Mouse (Mus musculus) C2C12 (cell line): ENCODE data around the gene Ch25h. TPM values are rescaled to one million over a fixed set of nuclear protein-coding genes. Genes with fewer than 3 reads are reported as not detected.

Experiments used
- H3K27me3 ChIP-seq: one replicate; pipeline ENCODE4 v1.6.1; 2011; ENCODE audit not compliant: control insufficient read depth, insufficient read depth, insufficient read length
- H3K36me3 ChIP-seq: one replicate; pipeline ENCODE4 v1.6.1; 2011; ENCODE audit not compliant: control insufficient read depth, insufficient read depth
- H3K4me3 ChIP-seq: one replicate; pipeline ENCODE4 v1.5.1; 2011; ENCODE audit warnings: mild to moderate bottlenecking, control low read depth; ENCODE audit not compliant: poor library complexity, insufficient read depth, severe bottlenecking
- H3K79me2 ChIP-seq: one replicate; pipeline ENCODE4 v1.6.1; 2011; ENCODE audit not compliant: control insufficient read depth, insufficient read depth
- H3K79me3 ChIP-seq: one replicate; pipeline ENCODE4 v1.6.1; 2011; ENCODE audit warnings: low read depth, control low read depth
- H3ac ChIP-seq: one replicate; pipeline ENCODE3; 2011; ENCODE audit warnings: low read depth; ENCODE audit not compliant: control insufficient read depth, insufficient read length
- CEBPB ChIP-seq: IDR thresholded peaks from one replicate; pipeline ENCODE4 v1.6.1; 2011; ENCODE audit warnings: low read depth, mild to moderate bottlenecking, control low read depth, moderate library complexity
- CTCF ChIP-seq: IDR thresholded peaks from one replicate; pipeline ENCODE4 v1.5.1; 2011; ENCODE audit not compliant: control insufficient read depth, insufficient read depth, insufficient read length
- FOSL1 ChIP-seq: IDR thresholded peaks from one replicate; pipeline ENCODE4 v1.8.0; 2011; ENCODE audit warnings: mild to moderate bottlenecking, low read length; ENCODE audit not compliant: poor library complexity, insufficient read depth, severe bottlenecking
- MAX ChIP-seq: IDR thresholded peaks from one replicate; pipeline ENCODE4 v1.6.1; 2011; ENCODE audit warnings: mild to moderate bottlenecking, control low read depth
- MYOD1 ChIP-seq: IDR thresholded peaks from one replicate; pipeline ENCODE4 v1.6.1; 2011; ENCODE audit warnings: low read depth; ENCODE audit not compliant: control insufficient read depth, insufficient read length
- MYOG ChIP-seq: IDR thresholded peaks from one replicate; pipeline ENCODE4 v1.6.1; 2011; ENCODE audit not compliant: control insufficient read depth, insufficient read length; ENCODE audit errors: extremely low read depth
- USF1 ChIP-seq: IDR thresholded peaks from one replicate; pipeline ENCODE4 v1.6.1; 2011; ENCODE audit warnings: low read depth, mild to moderate bottlenecking, control low read depth, moderate library complexity
- polyA plus RNA-seq: library from polyadenylated mRNA; unstranded; fragments of >200 nt; fragmentation: generic; extraction: Trizol; gene quantifications from one replicate; pipeline ENCODE4 v1.2.1, GENCODE M21; 2012; ENCODE audit warnings: missing spikeins

The Ch25h gene
- polyA plus RNA-seq, 1 experiment = 0.30 TPM

DNA sequence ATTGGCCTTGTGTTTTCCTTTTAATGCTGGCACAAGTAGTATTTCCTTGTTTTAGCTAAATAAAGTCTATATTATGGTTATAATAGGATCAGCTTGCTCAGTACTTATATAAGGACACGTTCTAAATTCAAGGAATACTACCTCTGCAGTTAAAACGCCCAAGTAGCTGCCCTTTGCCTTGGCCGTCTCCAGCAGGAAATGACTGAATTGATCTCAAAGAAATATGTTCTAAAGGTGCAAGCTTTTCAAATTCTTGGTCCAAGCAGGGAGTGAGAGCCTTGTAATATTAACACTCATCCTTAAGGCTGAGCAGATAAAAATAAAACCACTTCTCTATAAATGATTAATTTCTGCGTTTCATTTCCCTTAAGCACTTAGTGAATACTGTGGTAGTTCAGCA is 45.1 kb upstream of the Ch25h start:
- Histone ChIP-seq H3ac (no peak overlapping the region), H3K36me3 (no peaks in the 10 kb centered on the region), H3K27me3 (no peaks in the 10 kb centered on the region), H3K4me3 (no peak overlapping the region), H3K79me3 (no peaks in the 10 kb centered on the region), H3K79me2 (no peaks in the 10 kb centered on the region)
- no peak for TF ChIP-seq CEBPB
- TF ChIP-seq MAX = no peak
- no peak for TF ChIP-seq MYOG

GRCm38 (mm10) chr19:34519646-34520045 is 44.7 kb upstream of the Ch25h start:
- Histone ChIP-seq H3K36me3 (no peaks in the 10 kb centered on the region), H3K79me3 (no peaks in the 10 kb centered on the region), H3K4me3 (no peak overlapping the region), H3K27me3 (no peaks in the 10 kb centered on the region), H3K79me2 (no peaks in the 10 kb centered on the region), H3ac (no peak overlapping the region)
- no peak for TF ChIP-seq CTCF
- TF ChIP-seq FOSL1 = no peak
- TF ChIP-seq MYOG = no peak
- no peak for TF ChIP-seq CEBPB
- no peak for TF ChIP-seq MAX
- no peak for TF ChIP-seq USF1

DNA sequence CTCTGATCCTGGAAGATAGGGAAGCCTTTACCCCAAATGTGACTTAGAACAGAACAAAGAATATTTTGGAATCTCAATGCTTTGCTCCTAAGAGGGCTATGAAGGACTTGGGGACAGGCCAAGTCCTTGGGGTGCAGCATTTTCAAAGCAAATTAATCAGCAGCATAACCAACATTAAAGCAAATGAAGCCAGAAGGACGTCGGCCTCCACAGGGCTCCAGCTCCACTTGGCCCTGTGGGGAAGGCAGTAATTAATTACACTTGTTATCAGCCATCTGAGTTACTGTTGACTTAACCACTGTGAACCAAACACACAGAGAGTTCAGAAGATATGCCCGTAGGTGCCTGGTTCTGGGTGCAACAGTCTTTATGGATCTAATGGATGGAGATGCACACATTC is 43.8 kb upstream of the Ch25h start:
- H3K36me3 ChIP-seq = no peaks in the 10 kb centered on the region
- H3K79me3 ChIP-seq = no peaks in the 10 kb centered on the region
- H3K79me2 ChIP-seq = no peaks in the 10 kb centered on the region
- no peak overlapping the region for H3K4me3 ChIP-seq
- no peak overlapping the region for H3ac ChIP-seq
- TF ChIP-seq USF1 (no peak), CEBPB (no peak), CTCF (no peak), FOSL1 (no peak), MYOG (no peak), MAX (no peak), MYOD1 (no peak)
- H3K27me3 ChIP-seq = no peaks in the 10 kb centered on the region

GRCm38 (mm10) chr19:34517812-34518594 is 43.0 kb upstream of the Ch25h start:
- H3K27me3 ChIP-seq = no peaks in the 10 kb centered on the region
- H3K79me2 ChIP-seq = no peaks in the 10 kb centered on the region
- no peak overlapping the region for H3ac ChIP-seq
- TF ChIP-seq CEBPB (no peak), USF1 (peak; percentile 88), MAX (peak; percentile 75), MYOD1 (no peak), FOSL1 (peak; percentile 88), MYOG (no peak), CTCF (no peak)
- H3K4me3 ChIP-seq = no peak overlapping the region
- no peaks in the 10 kb centered on the region for H3K79me3 ChIP-seq
- no peaks in the 10 kb centered on the region for H3K36me3 ChIP-seq

- Histone ChIP-seq H3K27me3 (no peaks in the 10 kb centered on the region), H3K79me2 (no peaks in the 10 kb centered on the region), H3ac (no peak overlapping the region), H3K79me3 (no peaks in the 10 kb centered on the region), H3K4me3 (no peak overlapping the region), H3K36me3 (no peaks in the 10 kb centered on the region)
- TF ChIP-seq MYOG (no peak), MYOD1 (no peak)
Measured at GRCm38 (mm10) chr19:34517197-34517596, 42.2 kb upstream of the Ch25h start.

DNA sequence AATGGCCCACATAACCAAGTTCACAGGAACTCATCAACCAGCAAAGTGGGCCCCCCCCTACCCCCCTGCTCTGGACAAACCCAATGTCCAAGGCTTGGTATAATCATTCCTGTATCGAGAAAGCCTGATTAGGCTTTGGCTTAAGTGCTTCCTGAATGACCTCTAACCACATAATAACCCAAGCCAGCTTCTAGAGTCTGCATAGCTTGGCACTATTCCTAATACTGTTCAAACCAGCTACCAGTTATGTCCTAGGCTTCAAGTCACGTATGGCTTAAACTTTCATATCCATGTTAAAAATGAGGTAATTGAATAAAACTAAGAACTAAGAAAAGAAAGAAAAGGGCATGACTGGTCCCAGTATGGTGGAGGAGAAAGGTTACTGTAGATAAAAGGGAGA is 41.4 kb upstream of the Ch25h start:
- H3K27me3 ChIP-seq = no peaks in the 10 kb centered on the region
- H3K79me3 ChIP-seq = no peaks in the 10 kb centered on the region
- TF ChIP-seq MAX = no peak
- no peak overlapping the region for H3ac ChIP-seq
- H3K36me3 ChIP-seq = no peaks in the 10 kb centered on the region
- H3K4me3 ChIP-seq = no peak overlapping the region
- no peaks in the 10 kb centered on the region for H3K79me2 ChIP-seq
